Mouse (Mus musculus): ENCODE measurements at regions not wholly inside any gene's neighbourhood (a gene's known extent, or its start where the extent isn't known, plus 50 kb on each side); places are given as distances from the start of the nearest gene placed in this dataset.

DNA sequence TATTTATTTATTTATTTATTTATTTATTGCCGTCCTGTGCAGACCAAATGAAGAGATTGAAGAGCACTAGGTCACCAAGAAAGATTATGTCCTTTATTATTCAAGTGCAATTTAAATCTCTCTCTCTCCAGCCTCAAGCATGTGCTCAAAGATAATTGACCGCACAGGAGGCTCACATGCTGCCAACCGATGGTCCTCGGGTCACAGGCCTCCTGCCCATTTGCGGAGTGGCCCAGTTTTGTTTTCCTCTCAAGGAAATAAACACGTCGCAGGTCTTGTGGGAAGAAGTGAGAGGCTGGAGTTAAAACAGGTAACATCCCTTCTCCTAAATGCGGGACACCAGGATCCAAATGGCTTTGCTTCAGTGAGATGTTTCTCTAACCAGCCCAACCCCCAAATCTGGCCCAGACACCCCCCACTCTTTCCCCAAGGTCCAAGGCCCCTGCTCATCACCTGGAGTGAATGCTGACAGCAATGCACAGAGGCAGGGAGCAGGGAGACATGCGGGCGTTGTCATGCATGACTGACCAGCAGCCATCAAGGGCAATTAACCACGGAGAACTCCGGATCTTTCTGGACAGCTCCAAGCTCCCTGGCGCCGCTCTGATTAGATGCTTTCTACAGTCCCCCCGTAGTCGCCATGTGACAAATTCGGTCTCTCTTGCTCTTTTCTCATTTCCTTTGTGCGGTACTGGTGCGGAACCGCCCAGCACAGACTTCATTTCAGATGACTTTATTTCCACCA lies 169.2 kb upstream of the Esrrg start:
- no peak for TF ChIP-seq CTCF (IDR thresholded peaks at IDR 0.05; ENCODE audit: low read depth)
- TF ChIP-seq EP300 (optimal IDR thresholded peaks at IDR 0.05), result no peak

Measured in stomach, postnatal 0 days (tissue).